Mouse (Mus musculus): ENCODE measurements around the gene Lurap1. TPM values are rescaled to one million over a fixed set of nuclear protein-coding genes. Genes with fewer than 3 reads are reported as not detected.
A peak's percentile ranks its signal among the peaks of the same experiment; 100 is the strongest.

Lurap1 gene
- 10 to 100 TPM; 21.9 to 23.7 (median 23.3) TPM for total RNA-seq (2022)

DNA sequence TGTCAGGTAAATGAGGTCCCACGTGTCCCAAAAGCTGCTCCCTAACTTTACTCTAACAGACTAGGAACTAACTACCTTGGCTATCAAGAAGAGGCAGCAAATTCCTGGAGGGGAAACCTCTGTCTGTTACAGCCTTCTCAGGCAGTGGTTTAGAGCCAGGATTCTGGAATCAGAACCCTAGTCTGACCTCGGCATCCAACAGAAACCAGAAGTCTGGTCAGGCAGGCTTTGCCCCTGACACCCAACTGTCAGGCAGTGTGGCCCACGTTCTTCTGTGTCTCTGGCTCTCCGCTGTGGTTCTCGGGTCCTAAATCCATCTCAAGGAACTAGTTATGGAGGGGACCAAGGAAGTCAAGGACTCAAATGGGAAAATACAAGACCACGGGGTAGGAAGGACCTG lies at the start of gene Lurap1:
TSS of gene Lurap1 (minus strand) at position 101 of the 400 bp plus-strand sequence.
- no peak for DNase-seq (ENCODE audit: low spot score in 2 of 2)

GRCm38 (mm10) chr4:116198422-116198821 lies 47.3 kb upstream of the Lurap1 start:
- no peak for DNase-seq (ENCODE audit: low spot score in 2 of 2)

DNA sequence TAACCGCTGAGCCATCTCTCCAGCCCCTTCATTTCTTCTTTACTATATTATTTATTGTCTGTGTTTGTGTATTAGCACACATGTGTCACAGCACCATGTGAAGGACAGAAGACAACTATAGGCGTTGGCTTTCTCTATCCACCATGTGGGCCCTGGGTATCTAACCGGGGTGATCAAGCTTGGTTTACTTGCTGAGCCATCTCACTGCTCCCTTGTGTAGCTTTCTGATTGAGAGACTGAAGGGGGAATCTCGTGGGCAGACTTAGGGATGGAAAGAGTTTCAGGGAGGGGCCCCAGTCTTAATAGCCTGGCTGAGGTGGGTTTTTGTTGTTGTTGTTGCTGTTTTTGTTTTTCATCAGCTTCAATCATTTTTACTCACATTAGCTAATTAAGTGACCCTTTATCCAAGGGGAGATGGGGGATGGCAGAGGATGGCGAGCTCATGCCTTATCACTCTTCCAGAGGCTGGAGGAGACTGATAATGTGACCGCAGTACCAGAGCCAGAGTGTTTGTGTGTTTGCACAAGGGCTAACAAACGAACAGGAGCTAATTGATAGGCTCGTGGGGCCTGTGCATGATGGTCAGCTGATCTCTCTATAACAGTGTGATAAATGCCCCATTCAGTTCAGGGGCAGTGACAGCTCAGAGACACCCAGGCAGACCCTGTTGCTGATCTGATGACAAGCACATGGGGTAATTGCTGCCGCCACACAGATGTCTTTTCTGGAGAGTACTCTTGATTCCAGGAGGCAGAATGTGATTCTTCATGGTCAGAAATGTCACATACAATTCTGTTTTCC lies 42.6 kb upstream of the Lurap1 start:
- DNase-seq (ENCODE audit: low spot score in 2 of 2): peak in 1 of 2 experiments; percentile 17

DNA sequence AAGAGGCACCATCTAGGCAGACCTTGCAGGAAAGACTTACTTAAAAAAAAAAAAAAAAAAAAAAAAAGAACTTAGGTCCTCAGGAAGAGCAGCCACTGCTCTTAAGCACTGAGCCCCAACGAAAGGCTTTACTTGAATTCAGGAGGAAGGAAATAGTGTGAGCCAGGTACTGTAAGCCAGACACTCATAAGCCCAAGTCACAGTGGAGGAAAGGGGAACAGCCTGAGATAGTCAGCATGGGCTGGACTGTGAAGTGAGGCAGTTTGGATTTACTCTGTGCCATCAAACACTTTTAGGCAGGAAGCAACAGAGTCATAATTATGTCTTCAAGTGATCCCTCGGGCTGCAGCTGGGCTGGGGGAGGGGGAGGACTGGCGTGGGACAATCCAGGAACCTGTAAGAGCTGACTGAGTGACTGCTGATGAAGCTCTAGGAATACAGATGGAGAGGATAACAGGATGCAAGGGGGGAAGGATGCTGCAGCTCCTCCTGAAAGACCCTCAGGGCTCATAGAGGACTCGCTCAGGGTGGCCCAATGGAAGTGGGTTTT lies 41.2 kb upstream of the Lurap1 start:
- no peak for DNase-seq (ENCODE audit: low spot score in 2 of 2)

DNA sequence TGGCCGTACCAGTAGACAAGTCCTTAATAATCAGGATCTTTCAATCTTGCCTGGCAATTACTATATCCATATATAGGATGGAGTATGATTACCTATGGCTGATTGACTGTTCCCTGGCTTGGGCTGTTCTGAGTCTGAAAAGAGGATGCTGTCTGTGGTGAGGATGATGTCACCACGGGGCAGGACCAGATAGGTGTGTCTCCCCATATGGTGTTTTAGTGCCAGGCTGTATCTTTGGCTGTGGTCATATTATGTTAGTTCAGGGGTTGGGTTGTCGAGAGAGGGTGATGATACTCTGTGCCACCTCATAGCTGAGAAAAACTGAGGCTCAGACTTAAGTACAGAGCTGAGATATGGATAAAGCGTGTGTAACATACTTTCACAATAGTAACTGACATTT lies 33.9 kb upstream of the Lurap1 start:
- DNase-seq (ENCODE audit: low spot score in 2 of 2): no peak

GRCm38 (mm10) chr4:116182745-116183144 lies 31.6 kb upstream of the Lurap1 start:
- no peak for DNase-seq (ENCODE audit: low spot score in 2 of 2)

DNA sequence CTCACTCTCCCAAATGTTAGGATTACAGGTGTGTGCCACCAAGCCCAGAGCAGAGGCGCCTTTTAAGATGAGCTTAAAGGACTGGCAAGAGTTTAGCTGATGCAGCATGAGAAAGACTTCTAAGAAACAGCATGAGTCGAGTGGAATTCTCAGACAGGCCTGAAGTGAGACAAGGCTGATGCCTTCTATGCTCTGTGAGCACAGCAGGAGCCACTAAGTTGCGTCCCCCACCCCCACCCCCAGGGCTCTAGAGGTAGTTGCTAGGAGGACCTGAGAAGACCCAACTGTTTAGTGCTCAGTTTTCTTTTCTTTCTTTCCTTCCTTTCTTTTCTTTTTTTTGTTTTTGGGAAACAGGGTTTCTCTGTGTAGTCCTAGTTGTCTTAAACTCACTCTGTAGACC lies 30.9 kb upstream of the Lurap1 start:
- no peak for DNase-seq (ENCODE audit: low spot score in 2 of 2)

DNA sequence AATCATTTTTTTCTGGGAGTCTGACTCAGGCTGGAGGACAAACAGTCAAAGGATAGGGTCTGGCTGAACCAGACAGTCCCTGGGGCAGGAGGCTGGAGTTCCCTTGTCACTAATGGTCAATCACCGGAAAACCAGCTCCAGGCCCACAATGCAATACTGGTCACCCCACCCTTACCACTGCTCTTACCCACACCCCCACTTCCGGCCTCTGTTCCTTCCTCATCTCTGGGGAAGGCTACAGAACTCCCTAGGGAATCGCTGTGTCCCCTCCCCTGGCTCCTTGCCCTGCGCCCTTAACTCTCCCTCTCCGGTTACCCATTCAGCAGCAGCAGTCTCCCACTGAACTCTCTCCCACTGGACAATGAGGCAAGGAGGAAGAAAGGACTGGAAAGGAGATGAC lies 26.0 kb upstream of the Lurap1 start:
- DNase-seq (ENCODE audit: low spot score in 2 of 2): no peak

DNA sequence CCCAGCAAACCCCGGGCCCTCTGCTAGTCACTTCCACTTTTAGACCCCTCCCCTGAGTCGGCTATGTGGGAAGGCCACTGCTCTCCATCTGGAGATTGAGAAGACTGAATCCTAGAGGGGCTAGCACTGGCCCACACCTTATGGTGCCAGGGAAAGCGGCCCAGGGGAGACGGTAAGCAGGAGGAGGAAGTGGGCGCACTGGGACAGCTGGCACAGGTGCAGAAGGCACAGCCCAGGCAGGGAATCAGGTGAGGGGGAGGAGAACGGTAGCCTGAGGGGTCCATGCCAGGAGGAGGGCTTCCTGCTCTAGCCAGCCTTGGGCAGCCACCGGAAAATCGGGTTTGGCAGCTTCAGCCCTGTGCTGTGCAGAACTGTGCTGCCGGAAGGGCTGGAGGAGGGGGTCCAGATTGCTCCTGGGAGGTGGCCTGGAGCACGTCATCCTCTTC lies 25.4 kb upstream of the Lurap1 start:
- DNase-seq (ENCODE audit: low spot score in 2 of 2): peak; percentile 65 to 73

- DNase-seq (ENCODE audit: low spot score in 2 of 2): peak in 1 of 2 experiments; percentile 42
Measured at GRCm38 (mm10) chr4:116175711-116176542, 24.8 kb upstream of the Lurap1 start.

GRCm38 (mm10) chr4:116175136-116175535 lies 24.0 kb upstream of the Lurap1 start:
- DNase-seq (ENCODE audit: low spot score in 2 of 2): no peak

DNA sequence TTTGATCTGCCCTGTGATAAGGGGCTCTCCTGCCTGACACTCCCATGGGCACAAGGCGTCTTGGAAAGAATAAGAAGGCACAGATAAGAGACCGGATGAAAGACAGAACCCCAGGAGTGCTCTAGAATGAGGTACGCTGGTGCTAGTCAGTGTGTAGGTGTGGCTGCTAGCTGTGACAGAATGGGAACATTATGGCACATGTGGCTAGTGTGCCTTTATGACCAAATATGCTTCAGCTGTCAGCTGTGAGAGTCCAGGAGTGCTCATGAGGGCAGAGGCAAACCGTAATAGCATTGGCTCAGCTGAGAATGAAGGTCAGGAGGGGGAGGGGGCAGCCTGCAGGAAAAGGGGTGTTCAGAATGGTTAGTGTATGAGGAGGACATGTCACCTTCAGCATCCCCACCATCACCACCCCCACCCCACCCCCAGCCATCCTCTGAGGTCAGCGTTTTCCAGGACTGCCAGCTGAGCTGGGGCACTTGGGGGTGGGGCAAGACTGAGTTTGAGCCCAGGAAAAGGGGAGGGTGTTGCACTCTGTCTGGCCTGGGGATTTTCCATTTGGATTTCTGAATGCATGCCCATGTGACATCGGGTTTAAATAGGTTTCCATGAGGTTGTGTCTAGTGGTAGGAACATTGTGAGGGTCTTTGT lies 23.5 kb upstream of the Lurap1 start:
- no peak for DNase-seq (ENCODE audit: low spot score in 2 of 2)

GRCm38 (mm10) chr4:116173752-116174151 lies 22.6 kb upstream of the Lurap1 start:
- DNase-seq (ENCODE audit: low spot score in 2 of 2): no peak

DNA sequence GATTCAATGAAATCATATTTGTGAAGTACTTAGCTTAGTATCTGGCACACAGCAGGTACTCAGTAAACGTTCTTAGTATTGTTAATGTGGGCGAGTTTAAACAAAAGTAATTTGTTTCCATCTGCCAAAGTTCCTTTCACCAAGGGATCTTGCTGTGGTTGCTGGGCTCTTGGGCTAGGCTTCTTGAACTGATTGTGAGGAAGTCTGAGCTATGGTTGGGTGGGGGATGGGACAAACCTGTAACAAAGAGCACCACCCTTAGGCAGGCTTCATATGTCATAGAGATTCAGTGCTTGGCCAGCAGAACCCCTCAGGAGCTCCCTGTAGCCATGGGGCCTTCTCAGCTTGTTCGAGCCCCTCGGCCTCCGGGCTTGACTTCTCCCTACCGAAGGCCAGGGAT lies 21.9 kb upstream of the Lurap1 start, which contains the start of the genes 1700042G07Rik and Gm49337:
TSS of gene 1700042G07Rik (plus strand) at position 301 of the 400 bp plus-strand sequence.
TSS of gene Gm49337 (plus strand) at position 313 of the 400 bp plus-strand sequence.
- DNase-seq (ENCODE audit: low spot score in 2 of 2): no peak

DNA sequence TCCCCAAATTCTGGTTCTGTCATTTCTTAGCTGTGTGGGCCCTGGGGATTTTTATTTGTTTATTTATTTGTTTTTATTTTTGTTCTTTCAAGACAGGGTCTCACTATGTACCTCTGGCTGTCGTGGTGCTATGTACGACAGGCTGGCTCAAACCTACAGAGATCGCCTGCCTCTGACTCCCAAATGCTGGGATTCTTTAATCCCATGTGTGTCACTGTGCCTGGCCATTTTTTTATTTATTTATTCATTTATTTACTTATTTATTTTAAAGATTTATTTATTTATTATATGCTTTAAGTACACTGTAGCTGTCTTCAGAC lies 18.2 kb upstream of the Lurap1 start:
- no peak for DNase-seq (ENCODE audit: low spot score in 2 of 2)

GRCm38 (mm10) chr4:116168617-116169352 lies 17.6 kb upstream of the Lurap1 start:
- peak in 1 of 2 experiments; percentile 80 for DNase-seq (ENCODE audit: low spot score in 2 of 2)

DNA sequence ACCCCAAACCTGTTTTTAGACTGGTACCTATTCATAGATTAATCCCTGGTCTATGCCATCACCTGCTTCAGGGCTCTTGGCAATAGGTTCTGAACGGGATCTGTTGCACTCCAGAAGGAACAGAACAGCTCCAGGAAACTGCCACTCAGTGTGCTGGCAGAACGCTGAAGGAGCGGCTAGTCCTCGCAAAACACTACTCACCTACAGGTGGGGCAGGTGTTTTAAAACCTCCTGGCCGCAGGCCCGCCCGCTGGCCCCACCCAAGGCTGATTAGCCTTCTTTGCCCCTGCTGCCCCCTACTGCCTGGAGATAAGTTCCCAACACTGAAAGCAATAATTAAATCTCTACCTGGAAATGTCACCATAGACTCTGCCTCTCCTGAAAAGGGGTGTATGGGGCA lies 16.3 kb upstream of the Lurap1 start, which contains the start of gene Tspan1:
TSS of gene Tspan1 (minus strand) at position 198 of the 400 bp plus-strand sequence.
- DNase-seq (ENCODE audit: low spot score in 2 of 2): no peak

DNA sequence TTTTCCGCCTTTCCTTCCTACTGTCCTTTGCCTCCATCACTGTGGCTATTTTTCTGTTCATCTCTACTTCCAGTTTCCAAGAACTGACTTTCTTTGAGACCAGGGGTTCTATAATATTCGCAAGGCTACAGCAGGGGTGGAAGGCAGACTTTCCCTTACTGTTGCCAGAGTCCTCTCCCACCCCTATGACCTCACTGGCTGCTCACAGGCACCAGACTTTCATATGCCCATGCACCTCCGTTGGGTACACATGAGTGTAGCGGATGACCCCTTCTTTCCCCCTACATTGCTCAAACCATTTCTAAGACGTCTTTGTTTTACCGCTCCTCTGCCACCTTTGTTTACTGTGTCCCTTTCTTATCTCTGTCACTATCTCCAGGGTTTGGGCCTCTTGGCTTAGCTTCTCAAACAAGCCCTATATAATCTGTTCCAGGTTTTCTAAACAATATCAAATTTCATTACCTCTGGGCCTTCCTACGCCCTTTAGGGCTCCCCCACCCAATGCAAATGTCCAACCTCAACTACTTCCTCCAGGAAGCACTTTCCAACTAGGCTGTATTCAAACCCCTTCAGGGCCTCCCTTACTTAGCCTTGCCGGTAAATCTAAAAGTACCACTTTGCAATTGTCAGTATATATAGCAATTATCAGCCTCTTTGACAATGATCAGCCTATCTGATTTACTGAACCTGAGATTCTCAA lies 14.7 kb upstream of the Lurap1 start:
- no peak for DNase-seq (ENCODE audit: low spot score in 2 of 2)

- DNase-seq (ENCODE audit: low spot score in 2 of 2): no peak
Measured at GRCm38 (mm10) chr4:116164759-116165554, 13.8 kb upstream of the Lurap1 start.
